Mouse (Mus musculus): ENCODE measurements around the gene Fam166a.

The Fam166a gene

DNA sequence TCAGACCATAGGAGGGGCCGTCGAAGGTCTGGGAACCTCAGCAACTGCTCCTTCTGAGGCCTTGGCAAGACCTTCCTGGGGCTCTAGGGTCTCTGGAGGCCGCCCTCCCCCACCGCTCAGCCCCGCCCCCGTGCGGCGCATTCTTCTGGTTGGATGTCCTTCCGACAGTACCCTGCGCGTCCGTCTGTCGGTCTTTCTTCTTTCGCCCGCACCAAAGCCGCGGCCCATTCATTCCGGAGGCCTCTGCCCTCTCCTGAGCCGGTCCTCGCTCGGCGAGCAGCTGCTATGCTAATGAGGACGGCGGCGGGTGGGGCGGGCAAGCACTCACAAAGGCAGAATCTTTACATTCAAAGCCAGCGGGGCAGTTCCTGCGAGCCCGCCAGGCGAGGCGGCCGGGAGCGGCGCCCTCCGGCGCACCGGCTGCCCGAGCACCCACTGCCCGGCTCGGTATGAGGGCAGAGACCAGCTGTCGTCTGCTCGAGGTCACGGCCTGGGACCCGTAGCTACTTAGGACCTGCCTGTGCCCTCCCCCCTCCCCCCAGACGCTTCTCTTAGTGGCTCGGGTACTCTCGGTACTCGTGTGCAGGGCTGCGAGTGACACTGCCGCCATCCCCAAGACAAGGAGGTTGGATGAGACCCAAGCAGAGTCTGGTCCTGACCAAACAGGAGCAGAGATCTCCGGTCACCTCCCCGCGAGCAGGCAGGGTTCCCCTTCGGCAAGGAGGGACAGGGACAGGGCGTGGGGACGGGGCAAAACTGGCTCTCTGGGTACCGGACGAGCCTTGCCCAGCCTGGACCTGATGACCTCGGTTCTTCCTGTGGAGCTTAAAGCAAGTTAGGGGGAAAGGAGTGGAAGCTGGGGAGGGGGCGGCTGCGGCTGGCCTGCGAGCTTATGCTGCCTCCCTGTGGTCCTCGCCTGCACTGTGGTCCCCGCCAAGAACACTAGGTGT lies 32.6 kb upstream of the Fam166a start:
- DNase-seq, result peak; percentile 96

GRCm38 (mm10) chr2:25186575-25186930 lies 32.0 kb upstream of the Fam166a start:
- DNase-seq, result peak; percentile 91

DNA sequence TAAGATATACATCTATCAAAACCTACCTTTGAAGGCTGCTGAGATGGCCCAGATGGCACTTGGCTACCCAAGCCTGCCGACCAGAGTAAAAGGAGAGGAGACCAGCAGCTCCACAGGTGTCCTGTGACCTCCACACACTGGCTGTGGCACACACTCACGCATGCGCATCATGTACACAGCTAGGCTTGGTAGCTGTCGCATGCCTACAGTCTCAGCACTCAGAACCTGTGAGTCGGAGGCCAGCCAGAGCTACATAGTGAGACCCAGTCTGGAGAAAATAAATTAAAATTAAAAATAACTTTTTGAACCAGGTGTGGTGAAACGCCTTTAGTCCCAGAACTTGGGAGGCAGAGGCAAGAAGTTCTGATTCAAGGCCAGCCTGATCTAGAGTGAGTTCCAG lies 30.7 kb upstream of the Fam166a start:
- DNase-seq, result peak; percentile 85

- peak; percentile 99 for DNase-seq
Observed at GRCm38 (mm10) chr2:25193330-25193770, 25.2 kb upstream of the Fam166a start.

DNA sequence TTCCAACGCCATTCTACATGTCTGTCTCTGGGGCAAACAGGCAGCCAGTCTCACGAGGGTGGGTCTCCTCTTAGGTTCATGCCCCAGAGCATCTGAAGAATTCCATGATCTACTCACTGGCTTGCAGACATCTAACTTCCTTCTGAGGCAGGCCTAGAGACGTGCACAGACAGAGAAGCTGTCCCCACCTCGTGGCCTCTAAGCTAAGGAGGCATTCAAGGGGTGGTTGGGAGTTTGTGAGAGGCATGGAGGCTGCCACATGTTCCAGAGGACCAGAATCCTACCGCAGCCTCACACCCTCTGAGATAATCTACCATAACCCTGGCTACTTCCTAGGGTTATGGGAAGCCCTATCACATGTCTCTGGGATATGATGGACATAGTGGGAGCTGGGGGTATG lies 24.5 kb upstream of the Fam166a start:
- DNase-seq, result peak; percentile 93

DNA sequence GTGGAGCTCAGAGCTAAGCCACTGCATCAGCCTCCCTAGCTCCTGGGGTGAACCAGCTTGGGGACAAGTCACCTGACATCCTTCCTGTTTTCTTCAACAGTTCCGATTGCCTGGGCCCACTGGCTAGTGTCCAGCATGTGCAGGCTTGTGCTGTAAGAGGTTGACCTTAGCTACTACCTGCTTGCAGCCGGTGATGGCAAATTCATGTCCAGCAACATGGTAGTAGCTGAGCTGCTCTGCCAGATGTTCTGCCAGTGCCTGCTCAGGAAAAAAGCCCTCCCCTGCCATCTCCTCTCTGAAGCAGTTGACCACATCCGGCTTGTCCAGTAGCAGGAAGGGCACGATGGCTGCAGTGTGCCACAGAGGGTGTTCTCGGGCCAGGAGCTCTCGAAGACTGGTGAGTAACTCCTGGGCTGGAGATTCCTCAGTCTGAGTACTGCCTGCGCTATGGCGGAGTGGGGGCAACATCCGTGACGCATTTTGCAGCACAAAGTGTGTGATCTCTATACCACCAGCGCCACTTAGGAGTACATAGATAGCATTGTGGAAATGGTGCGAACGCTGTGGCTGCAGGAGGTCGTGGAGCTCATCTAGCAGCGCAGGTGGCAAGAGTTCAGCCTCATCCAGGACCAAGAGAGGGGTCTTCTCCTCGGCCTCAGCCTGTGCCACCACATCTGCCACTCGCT lies 23.9 kb upstream of the Fam166a start:
- peak; percentile 96 for DNase-seq

GRCm38 (mm10) chr2:25195211-25196156 lies 23.1 kb upstream of the Fam166a start:
- DNase-seq, result peak; percentile 99

DNA sequence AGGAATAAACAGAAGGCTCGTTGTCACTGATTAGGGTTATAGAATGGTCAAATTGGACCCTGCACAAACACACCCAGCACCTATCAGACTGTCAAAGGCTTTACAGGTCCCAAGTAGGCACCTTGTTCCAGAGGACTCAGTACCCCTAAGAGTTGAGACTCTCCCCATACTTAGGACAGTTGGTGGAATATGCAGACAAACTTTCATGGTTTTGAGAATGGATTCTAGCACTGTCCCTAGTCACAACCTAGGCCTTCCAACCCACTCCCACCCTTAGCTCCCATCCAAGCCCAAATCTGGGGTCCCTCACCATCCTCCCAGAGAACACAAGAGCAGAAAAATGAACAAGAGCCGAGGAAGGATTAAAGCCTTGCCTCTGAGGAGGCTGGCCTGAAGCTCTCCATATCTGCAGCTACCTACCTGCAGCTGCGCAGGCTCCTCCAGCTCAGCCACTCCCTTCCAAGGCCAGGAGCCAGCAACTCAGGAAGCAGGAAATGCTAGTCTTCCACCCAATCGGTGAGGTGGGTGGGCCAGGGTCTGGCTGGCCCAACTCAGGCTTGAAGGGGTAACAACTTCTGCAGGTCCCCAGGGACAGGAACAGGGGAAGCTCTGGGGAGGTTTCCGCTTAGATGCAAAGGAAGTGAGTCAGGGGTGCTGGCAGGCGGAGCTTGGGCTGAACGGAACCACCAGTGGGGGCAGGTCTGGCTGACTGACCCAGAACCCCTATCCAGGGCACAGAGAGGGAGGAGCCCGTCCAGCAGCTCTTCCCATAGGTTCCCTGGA lies 22.2 kb upstream of the Fam166a start, which contains the start of gene Tor4a:
Tor4a (minus strand) TSS at position 715 of the 783 bp plus-strand sequence.
- peak; percentile 100 for DNase-seq

DNA sequence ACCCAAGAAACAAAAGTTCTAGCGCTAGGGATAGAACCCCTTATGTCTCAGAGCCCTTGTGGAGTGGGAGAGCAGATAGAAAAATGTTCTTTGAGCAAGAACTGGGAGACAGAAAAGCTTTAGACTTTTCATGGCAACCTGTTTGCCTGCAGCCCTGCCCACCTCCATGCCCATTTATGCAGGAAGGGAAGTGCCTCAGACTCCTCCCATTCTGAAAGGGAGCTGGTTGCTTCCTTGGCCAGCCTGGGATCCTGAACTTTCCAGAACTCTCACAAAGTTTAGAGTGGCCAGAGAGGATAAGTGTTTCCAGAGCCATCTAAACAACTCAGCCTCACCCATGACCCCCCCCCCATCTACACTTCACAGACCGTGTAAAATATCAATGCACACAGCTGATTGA lies 21.4 kb upstream of the Fam166a start:
- DNase-seq, result peak; percentile 93

- DNase-seq, result peak; percentile 92
Observed at GRCm38 (mm10) chr2:25197946-25198345, 20.6 kb upstream of the Fam166a start.

DNA sequence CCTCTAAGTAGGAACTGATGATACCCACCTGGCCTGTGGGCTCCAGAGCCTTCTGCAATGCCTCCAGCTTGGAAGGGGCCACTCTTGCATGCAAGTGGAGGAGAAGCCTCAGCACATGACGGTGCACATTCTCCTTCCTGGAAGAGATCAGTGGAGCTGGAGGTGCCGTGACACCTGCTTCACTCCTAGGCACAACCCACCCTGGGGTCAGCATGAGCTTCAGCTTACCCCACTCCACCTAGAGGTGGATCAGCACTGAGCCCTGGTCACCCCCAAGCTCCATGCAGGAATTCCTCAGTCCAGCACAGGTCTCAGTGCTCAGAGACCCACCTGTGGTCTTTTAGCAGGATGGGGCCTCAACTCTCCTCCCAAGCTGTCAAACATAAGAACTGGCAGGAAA lies 17.9 kb upstream of the Fam166a start:
- DNase-seq, result peak; percentile 91

GRCm38 (mm10) chr2:25203631-25204214 lies 14.8 kb upstream of the Fam166a start:
- peak; percentile 90 for DNase-seq

DNA sequence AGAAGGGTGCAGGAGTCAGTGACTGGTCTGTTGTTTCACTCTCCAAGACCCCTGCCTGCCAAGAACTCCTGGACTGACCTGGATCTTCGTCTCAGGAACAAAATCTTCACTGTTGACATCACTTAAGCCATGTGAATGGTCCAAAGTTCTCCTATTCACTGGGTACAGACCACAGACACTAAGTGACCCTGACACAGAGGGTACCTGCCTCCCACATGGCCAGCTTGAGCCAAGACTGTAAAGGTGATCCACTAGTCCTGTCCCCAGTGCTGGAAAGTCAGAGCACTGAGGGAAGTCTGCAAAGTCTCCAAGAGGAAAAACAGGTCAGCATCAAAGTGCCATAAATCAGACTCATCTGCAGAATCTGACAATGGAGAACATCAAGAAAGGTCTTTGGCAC lies 11.0 kb upstream of the Fam166a start:
- no peak for DNase-seq

- DNase-seq, result no peak
Observed at GRCm38 (mm10) chr2:25210686-25211085, 7.9 kb upstream of the Fam166a start.

DNA sequence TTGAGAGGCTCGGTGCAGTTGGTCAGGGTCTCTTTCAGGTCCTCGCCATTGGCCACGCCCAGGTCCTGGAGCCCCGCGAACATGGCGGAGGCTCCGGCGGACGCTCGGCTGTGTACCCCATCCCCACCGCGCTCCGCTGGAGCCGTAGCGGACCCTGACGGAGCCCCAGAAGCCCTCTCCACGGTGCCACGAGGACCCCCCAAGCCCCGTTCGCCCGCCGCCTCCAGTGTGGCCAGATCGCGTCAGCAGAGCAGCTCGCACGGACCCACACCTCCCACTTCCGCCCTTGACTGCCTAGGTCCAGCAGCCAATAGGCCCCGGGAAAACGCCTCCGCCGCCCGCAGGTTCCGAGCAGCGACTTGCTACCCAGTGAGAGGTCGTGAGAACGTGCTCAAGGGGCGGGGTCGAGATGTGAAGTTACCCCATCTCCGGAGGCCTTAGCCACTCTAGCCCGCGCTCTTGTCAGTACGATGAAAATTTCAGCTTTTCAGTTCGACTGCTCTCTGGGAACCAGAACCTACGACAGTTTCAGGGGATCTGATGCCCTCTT lies 7.3 kb upstream of the Fam166a start, which contains the start of gene Nelfb:
Nelfb (minus strand) TSS at position 369 of the 550 bp plus-strand sequence.
- DNase-seq, result peak; percentile 99

GRCm38 (mm10) chr2:25213266-25213865 lies 5.2 kb upstream of the Fam166a start:
- DNase-seq, result peak; percentile 86

DNA sequence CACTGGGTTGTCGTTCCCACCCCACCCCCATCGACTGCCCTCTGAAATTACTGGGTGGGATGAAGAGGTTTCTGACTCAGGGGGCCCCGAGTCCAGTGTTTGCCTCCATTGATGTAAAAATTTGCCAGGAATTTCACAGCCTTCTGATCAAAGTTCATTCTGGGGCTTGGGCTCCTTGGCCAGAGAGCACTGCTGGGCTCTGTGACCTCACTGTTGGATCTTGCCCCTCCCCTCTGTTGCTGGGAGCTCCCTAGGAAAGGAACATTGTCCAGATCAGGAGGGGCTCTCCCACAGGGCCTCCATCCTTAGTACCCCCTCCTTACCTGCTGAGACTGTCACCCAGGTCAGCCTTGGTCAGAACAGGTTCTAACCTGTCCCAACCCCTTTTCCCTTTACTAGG lies 4.1 kb upstream of the Fam166a start, which contains the start of gene Stpg3:
Stpg3 (minus strand) TSS at position 194 of the 400 bp plus-strand sequence.
- no peak for DNase-seq

DNA sequence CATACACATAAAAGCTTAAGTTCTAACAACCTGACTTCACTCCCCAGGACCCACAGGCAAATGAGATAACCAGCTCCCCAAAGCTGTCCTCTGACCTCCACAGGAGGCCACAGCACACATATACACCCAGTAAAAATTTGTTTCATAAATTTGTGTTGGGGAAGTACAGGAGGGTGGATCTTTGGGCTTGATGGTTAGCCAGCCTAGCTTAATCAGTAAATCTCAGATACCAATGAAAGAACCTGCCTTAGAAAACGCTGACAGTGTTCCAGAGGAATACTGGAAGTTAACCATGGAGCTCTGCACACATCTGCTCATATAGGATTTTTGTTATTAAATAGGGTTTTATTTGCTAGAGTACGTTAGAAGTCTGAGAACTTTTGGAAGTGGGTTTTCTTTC lies 879 bp upstream of the Fam166a start:
- DNase-seq, result no peak

DNA sequence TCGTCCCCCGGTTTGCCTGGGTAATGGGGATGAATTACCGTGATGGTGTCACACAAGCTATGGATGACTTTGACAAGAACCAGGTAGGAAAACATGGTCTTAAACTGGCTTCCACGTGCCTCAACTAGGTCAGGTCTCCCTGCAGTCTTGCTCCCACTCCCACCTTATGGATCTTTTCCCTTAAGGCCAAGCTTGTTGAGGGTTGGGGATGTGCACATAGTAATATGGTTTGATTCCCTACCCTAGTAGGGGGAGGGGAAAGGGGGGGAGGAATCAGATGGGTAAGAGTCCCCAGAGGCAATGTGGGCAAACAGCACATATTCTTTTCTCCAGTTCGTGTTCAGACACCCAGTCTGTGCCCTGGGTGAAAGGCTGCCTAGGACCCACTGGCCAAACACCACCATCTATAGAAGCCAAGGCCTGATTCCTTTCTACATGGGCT lies 2.8 kb downstream of the Fam166a start:
- DNase-seq, result peak; percentile 87

Data from heart, adult 11 months (tissue).